Mouse (Mus musculus) hematopoietic stem cell, adult 5-6 weeks (primary cell): ENCODE measurements around the gene Ube2a. TPM values are rescaled to one million over a fixed set of nuclear protein-coding genes. Genes with fewer than 3 reads are reported as not detected.
"Not testable (repeated sequence)": the region's sequence is repeated elsewhere in the genome, so short reads cannot be mapped to it uniquely, and the experiment has no call there.

ENCODE experiments used
- ATAC-seq, 2 experiments: fragments of 125-278 bp in 1 of 2; replicated peaks in 1 of 2; 2 replicates each; pipeline ENCODE4 v1.8.0; 2016 to 2017; ENCODE audit warnings: inconsistent platforms in 2 of 2, mild to moderate bottlenecking in 2 of 2, moderate number of reproducible peaks in 2 of 2, low read depth in 1 of 2, moderate TSS enrichment in 1 of 2; ENCODE audit not compliant: low FRiP score in 2 of 2, poor library complexity in 2 of 2, severe bottlenecking in 2 of 2, insufficient read depth in 1 of 2, low TSS enrichment in 1 of 2
- total RNA-seq: library from RNA; stranded (forward); fragments of 172-1452, 232-1000 nt; gene quantifications from 2 replicates; pipeline ENCODE4 v1.2.3, GENCODE M21; 2017

The Ube2a gene
- total RNA-seq, 1 experiment from 2014 or later: 12.4 TPM

GRCm38 (mm10) chrX:36874178-36874696, 537 bp downstream of the Ube2a start:
- peak; percentile 81 to 90 for ATAC-seq

- no peak; a peak in 1 of 4 replicates for ATAC-seq
Observed at GRCm38 (mm10) chrX:36874704-36875128, 1.0 kb downstream of the Ube2a start.

- no peak for ATAC-seq
Observed at GRCm38 (mm10) chrX:36884719-36885118, 11.0 kb downstream of the Ube2a start.

- ATAC-seq: not testable (repeated sequence)
Observed at GRCm38 (mm10) chrX:36898931-36899330, 25.2 kb downstream of the Ube2a start.

DNA sequence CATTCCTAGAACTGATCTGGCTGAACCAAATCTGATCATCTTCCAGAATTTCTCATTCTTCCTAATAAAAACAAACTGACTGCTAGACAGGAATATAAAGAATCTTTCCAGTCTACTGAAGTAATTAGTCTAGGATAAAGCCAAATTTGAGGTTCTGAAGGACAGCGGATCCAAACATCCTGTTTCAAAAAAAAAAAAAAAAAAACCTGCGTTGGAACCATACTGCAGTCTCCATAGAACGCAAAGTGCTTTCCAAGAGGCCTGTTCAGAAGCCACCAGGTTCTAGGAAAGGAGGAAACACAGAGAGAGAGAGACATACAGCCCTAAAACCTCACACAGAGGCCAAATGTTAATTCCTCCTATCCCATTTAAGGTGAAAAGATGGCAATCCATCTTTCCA, 28.0 kb downstream of the Ube2a start:
- no peak for ATAC-seq

DNA sequence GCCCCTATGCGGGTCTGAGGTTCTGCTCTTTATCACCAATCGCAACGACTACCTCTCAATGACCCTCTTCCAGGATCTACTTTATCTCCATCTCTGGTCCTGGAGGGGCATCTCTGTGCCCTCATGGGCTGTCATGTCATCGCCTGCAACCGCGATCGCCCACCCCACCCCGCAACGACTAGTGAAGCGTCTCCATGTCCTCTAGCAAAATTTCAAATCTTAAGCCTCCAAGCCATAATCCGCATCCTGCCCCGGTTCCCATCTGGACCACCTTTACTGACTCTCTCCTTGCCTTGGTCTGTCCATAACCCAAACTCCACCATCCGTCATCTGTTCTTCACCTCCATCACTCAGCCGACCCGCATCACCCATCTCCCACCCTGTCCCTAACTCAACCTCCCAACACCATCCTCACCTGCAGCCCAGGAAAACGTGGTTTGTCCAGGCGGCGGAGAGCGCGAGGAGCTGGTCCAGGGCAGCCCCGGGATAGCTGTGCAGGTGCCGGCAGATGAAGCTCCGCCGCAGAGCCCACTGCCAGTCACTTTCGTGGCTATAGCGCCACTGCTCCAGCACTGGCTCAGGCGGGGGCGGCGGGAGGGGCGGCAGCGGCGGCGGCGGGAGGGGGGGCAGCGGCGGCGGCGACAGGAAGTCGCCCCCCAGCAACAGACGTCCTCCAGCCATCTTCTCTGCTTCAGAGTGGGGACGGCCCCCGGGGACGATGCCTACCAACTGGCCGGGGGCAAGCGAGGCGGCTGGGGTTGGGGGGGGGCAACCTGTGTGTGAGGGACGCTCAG, 28.8 kb downstream of the Ube2a start, which contains the start of gene Nkrf:
Gene Nkrf, minus strand, starts transcription at position 579 of the 794 bp plus-strand sequence.
- peak; percentile 26 to 55; a peak in 3 of 4 replicates for ATAC-seq

DNA sequence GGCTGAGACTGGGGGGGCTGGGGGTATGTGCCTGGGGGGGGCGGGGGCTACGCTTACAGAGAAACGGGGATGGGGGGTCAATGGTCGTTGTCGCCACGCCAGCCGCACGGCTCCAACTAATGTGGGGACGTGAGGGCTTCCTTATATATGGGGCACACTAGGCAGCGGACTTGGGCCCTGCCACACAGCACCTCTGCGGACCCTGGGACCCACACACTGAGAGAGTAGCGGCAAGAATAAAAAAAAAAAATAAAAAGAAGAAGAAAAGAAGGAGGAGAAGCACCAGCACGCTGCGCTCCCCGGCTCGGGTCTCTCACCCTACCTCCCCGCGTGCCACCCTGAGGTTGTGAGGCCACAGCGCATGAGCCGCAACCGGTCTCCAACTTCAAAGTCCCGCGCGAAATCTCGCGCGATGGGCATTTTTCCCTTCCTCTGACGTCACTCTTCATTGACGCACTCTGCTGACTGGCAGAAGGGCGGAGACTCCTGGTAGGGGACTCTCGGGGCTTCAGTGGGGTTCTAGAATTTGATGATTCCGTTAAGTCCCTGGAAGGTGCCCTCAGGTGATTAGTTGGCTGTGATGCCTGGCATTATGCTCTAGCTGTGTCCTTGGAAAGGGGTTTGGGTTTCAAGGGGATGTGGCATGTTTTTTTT, 29.5 kb downstream of the Ube2a start:
- peak; percentile 84 to 96 for ATAC-seq

DNA sequence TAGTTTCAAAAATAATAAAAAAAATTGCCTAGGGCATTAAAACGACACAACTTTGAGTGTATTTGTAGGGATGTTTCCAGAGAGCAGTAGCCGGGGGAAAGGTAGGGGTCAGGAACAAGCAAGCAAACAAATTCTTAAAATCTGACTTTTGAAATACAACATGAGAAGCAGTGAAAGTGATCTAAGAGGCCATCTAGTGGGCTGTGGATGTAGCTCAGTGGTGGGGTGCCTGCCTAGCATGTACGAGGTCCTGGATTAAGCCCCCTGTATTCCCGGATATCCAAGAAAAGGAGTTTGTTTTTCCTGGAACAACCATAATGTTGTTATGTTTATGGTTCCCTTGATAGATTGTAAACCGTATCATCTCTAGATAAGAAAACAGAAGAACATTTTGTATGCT, 32.8 kb downstream of the Ube2a start:
- ATAC-seq: no peak

- peak; percentile 42 to 74; a peak in 1 of 4 replicates for ATAC-seq
Observed at GRCm38 (mm10) chrX:36911343-36911742, 37.6 kb downstream of the Ube2a start.

DNA sequence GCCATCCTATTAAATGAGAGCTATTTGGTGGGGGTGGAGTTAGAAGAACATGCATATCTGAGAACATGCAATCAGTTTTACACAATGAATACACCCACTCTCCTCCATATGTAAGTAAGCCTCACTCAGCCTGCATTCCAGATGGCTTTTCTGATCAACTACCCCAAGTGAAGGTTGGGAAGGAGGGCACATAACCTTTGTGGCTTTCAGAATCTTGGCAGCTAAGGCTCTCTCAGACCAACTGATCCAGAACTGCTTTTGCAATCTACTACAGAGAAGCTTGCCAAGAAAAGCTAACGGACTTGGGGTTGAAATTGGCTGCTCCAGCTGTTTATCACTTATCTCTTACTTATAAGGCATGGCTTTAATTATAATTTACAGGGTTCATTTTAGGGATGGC, 44.0 kb downstream of the Ube2a start:
- ATAC-seq: no peak

DNA sequence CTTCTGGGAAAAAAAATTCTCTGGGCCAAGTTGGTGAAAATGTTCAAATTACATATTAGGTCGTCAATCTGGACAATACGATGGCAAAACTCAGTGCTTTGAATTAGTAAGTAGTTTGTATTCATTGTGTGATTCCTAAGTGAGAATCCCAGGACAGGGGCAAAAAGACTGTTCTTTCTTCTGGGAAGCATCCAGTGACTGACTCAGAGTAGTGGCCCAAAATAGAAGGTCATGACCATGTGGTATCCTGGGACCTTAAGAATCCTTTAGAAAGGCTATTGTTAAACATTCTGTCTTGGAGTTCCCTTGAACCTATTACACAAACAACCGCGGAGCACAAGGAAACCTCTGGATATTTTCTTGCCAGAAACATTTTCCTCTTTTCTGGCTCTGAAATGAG, 47.6 kb downstream of the Ube2a start:
- no peak for ATAC-seq

GRCm38 (mm10) chrX:36928791-36929190, 55.1 kb downstream of the Ube2a start:
- no peak for ATAC-seq

DNA sequence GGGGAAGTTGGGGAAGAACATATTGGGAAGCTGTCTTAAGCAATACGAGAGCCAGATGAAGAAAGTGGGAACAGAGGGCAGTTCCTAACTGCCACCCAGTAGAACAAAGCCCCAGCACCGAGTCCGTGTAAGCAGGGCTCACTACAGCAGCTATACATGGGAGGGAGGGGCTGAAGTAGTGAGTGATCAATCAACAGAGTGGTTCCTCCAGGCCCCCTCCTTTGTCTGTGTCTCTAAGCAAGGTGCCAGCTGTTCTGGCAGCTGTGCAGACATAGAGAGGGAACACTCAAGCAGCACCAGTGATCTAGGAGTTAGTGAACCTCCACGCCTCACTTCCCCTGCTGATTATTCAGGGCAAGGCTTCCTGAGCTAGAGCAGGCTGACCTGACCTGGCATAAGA, 56.0 kb downstream of the Ube2a start:
- ATAC-seq: no peak

DNA sequence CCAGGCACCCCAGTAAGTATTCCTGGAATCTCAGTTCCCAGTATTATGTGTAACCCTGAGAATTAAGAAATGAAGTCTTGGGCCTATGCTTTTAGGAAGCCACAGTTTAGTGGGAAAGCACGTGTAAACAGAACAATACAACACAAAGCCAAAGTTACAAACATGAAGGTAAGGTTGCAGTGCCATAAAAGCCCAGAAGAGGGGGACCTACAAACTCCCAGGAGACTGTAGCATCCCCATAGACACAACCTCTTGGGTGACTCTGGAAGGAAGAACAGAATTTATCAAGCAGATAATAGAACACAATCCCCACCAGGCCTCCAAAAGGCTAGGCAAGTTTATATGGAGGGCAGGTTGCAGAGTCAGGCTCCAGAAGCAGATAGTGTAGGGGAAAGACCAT, 56.9 kb downstream of the Ube2a start:
- no peak for ATAC-seq

Other genes with a start within 250 kb of the Ube2a start
- gene Akap17b, start 228.5 kb upstream of the Ube2a start, total RNA-seq: 10.7 and 12.1 TPM in 2 replicates
- gene Slc25a43, start 130.2 kb upstream of the Ube2a start, total RNA-seq: 1.8 and 2.2 TPM in 2 replicates
- gene Slc25a5, start 78.2 kb upstream of the Ube2a start, total RNA-seq: 527 and 620 TPM in 2 replicates
- gene C330007P06Rik, start 211 bp downstream of the Ube2a start, total RNA-seq: 72.4 and 76.5 TPM in 2 replicates
- gene Nkrf, start 29.0 kb downstream of the Ube2a start, total RNA-seq: 9.9 and 11.6 TPM in 2 replicates
- gene Sept6, start 117.9 kb downstream of the Ube2a start, total RNA-seq: 120 and 122 TPM in 2 replicates
- not detected in 2 replicates for gene Sowahd, start 174.9 kb downstream of the Ube2a start, total RNA-seq
- 5,658 and 5,878 TPM in 2 replicates for gene Rpl39, start 211.5 kb downstream of the Ube2a start, total RNA-seq
- gene Upf3b, start 236.4 kb downstream of the Ube2a start, total RNA-seq: 53.0 and 71.3 TPM in 2 replicates